Mouse (Mus musculus) adrenal gland, postnatal 4 days (tissue): ENCODE results near the gene Rps10. TPM values are rescaled to one million over a fixed set of nuclear protein-coding genes. Genes with fewer than 3 reads are reported as not detected.

Experiments used
- total RNA-seq, 2 experiments: library from RNA; stranded (reverse); gene quantifications; 2 replicates each; pipeline ENCODE4 v1.2.3; 2021

The Rps10 gene
- total RNA-seq, 2 experiments from 2014 or later: 1,377 to 1,386 TPM

Other genes with a start within 250 kb of the Rps10 start
- gene Grm4, start 115.3 kb downstream of the Rps10 start, total RNA-seq: 1 to 10 TPM; 1.5 to 6.2 TPM
- 10 to 100 TPM; 41.6 to 44.9 TPM for gene Hmga1, start 80.2 kb downstream of the Rps10 start, total RNA-seq
- 10 to 100 TPM; 17.4 to 19.1 TPM for gene AI413582, start 70.9 kb downstream of the Rps10 start, total RNA-seq
- 100 to 1,000 TPM; 173 to 174 TPM for gene Nudt3, start 13.2 kb downstream of the Rps10 start, total RNA-seq
- gene RPS10-NUDT3, start 1.4 kb downstream of the Rps10 start, total RNA-seq: not detected
- gene Pacsin1, start 18.8 kb upstream of the Rps10 start, total RNA-seq: 1 to 10 TPM; 5.5 to 5.6 TPM
- gene Spdef, start 92.3 kb upstream of the Rps10 start, total RNA-seq: 1 to 10 TPM; 1.2 to 1.9 TPM
- 100 to 1,000 TPM; 127 to 130 TPM for gene D17Wsu92e, start 184.0 kb upstream of the Rps10 start, total RNA-seq
- gene Snrpc, start 201.5 kb upstream of the Rps10 start, total RNA-seq: 100 to 1,000 TPM; 115 to 124 TPM
- gene Uhrf1bp1, start 219.8 kb upstream of the Rps10 start, total RNA-seq: 10 to 100 TPM; 24.5 to 24.8 TPM